Mouse (Mus musculus) limb, embryonic 12.5 days (tissue): ENCODE results near the gene Nos1ap. TPM values are rescaled to one million over a fixed set of nuclear protein-coding genes. Genes with fewer than 3 reads are reported as not detected.

Source experiments
- ATAC-seq: fragments of 200-750 bp; cut with Nextera tagmentation; 2 replicates; pipeline ENCODE4 v1.8.0; 2017; ENCODE audit warnings: low read depth, moderate TSS enrichment; ENCODE audit not compliant: insufficient number of reproducible peaks, insufficient read depth, low FRiP score, low TSS enrichment
- H3K27ac ChIP-seq: fragments of 300-500 bp; sonication (generic); 2 replicates; pipeline ENCODE4 v1.5.1; 2016; ENCODE audit warnings: mild to moderate bottlenecking, moderate library complexity
- H3K27me3 ChIP-seq: fragments of 300-500 bp; sonication (generic); 2 replicates; pipeline ENCODE4 v1.6.1; 2016; ENCODE audit warnings: mild to moderate bottlenecking, moderate library complexity
- H3K36me3 ChIP-seq: fragments of 300-500 bp; sonication (generic); 2 replicates; pipeline ENCODE4 v1.6.1; 2016; ENCODE audit warnings: mild to moderate bottlenecking, moderate library complexity
- H3K4me1 ChIP-seq: fragments of 300-500 bp; sonication (generic); replicated peaks from 2 replicates; pipeline ENCODE4 v1.6.1; 2016
- H3K4me2 ChIP-seq: fragments of 300-500 bp; sonication (generic); 2 replicates; pipeline ENCODE4 v1.6.1; 2016; ENCODE audit warnings: mild to moderate bottlenecking, moderate library complexity
- H3K4me3 ChIP-seq: fragments of 300-500 bp; sonication (generic); replicated peaks from 2 replicates; pipeline ENCODE4 v1.5.1; 2016; ENCODE audit warnings: mild to moderate bottlenecking
- H3K9ac ChIP-seq: fragments of 300-500 bp; sonication (generic); replicated peaks from 2 replicates; pipeline ENCODE4 v1.6.1; 2016; ENCODE audit warnings: mild to moderate bottlenecking, moderate library complexity
- H3K9me3 ChIP-seq: fragments of 300-500 bp; sonication (generic); 2 replicates; pipeline ENCODE4 v1.6.1; 2016; ENCODE audit warnings: mild to moderate bottlenecking, moderate library complexity
- WGBS: fragments of 180-500 bp; shearing (Covaris S2); methylation state at CpG from one replicate; pipeline ENCODE4 v1.1.7; 2016; 5-methylcytosine and 5-hydroxymethylcytosine counted together
- polyA plus RNA-seq: library from polyadenylated mRNA; unstranded; fragments of >200 nt; fragmentation: Nextera tagmentation; extraction: Ambion mirVana; gene quantifications from 2 replicates; pipeline ENCODE4 v1.2.1, GENCODE M21; 2016

Nos1ap gene
- polyA plus RNA-seq, 1 experiment from 2014 or later = 9.1 TPM

- no peak for ATAC-seq
- no peaks in the 10 kb centered on the region for H3K4me1 ChIP-seq
- no peaks in the 10 kb centered on the region for H3K36me3 ChIP-seq
- 0 out of 2 replicates have a peak, but pooled peaks cover 4% of the 10 kb centered on the region for H3K9me3 ChIP-seq
- no peak overlapping the region for H3K4me3 ChIP-seq
- no peak overlapping the region for H3K4me2 ChIP-seq
- H3K9ac ChIP-seq = no peak overlapping the region
- H3K27me3 ChIP-seq = no peaks in the 10 kb centered on the region
- WGBS = 87% methylated on average over 14 of the region's 14 CpGs
- no peak overlapping the region for H3K27ac ChIP-seq
Measured at GRCm38 (mm10) chr1:170455910-170456700, 133.6 kb downstream of the Nos1ap start.

- Histone ChIP-seq H3K4me2 (no peak overlapping the region), H3K9ac (no peak overlapping the region), H3K4me3 (no peak overlapping the region), H3K4me1 (no peaks in the 10 kb centered on the region; the same call in 1 of the 2 replicates), H3K36me3 (no peaks in the 10 kb centered on the region), H3K27me3 (no peaks in the 10 kb centered on the region), H3K9me3 (0 out of 2 replicates have a peak, but pooled peaks cover 4% of the 10 kb centered on the region), H3K27ac (no peak overlapping the region)
- ATAC-seq = no peak
- WGBS = 93% methylated on average over 3 of the region's 3 CpGs
Measured at GRCm38 (mm10) chr1:170455387-170455786, 134.3 kb downstream of the Nos1ap start.

GRCm38 (mm10) chr1:170453455-170453854 lies 136.2 kb downstream of the Nos1ap start:
- Histone ChIP-seq H3K4me1 (peaks cover 14% of the 10 kb centered on the region), H3K9me3 (0 out of 2 replicates have a peak, but pooled peaks cover 4% of the 10 kb centered on the region), H3K4me3 (no peak overlapping the region), H3K27me3 (no peaks in the 10 kb centered on the region), H3K9ac (no peak overlapping the region), H3K4me2 (no peak overlapping the region), H3K27ac (no peak overlapping the region), H3K36me3 (no peaks in the 10 kb centered on the region)
- WGBS = 59% methylated on average over 3 of the region's 3 CpGs
- no peak for ATAC-seq

DNA sequence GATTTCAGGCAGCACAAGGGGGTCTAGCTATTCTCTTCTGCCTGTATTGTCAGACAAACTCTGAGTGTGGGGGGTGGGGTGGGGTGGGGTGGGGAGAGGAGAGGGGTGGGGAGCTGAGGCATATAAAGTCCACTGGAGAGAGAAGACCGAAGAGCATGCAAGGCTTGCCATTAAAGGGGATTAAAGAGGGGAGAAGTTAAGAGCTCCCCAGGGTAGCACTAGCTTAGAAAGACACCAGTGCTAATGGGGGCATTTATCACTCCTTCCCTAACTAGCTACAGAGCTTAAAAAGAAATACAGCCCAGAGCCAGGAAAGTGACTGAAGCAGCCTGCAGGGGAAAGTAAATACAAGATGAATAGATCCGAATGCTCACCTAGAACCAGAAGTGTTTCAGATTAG lies 141.4 kb downstream of the Nos1ap start:
- H3K27ac ChIP-seq = no peak overlapping the region
- no peak overlapping the region for H3K4me2 ChIP-seq
- no peaks in the 10 kb centered on the region for H3K36me3 ChIP-seq
- peaks cover 30% of the 10 kb centered on the region for H3K4me1 ChIP-seq
- 14% methylated on average over 2 of the region's 2 CpGs for WGBS
- ATAC-seq = no peak
- H3K9ac ChIP-seq = no peak overlapping the region
- no peaks in the 10 kb centered on the region for H3K9me3 ChIP-seq
- 0 out of 2 replicates have a peak, but pooled peaks cover 3% of the 10 kb centered on the region for H3K27me3 ChIP-seq
- no peak overlapping the region for H3K4me3 ChIP-seq

DNA sequence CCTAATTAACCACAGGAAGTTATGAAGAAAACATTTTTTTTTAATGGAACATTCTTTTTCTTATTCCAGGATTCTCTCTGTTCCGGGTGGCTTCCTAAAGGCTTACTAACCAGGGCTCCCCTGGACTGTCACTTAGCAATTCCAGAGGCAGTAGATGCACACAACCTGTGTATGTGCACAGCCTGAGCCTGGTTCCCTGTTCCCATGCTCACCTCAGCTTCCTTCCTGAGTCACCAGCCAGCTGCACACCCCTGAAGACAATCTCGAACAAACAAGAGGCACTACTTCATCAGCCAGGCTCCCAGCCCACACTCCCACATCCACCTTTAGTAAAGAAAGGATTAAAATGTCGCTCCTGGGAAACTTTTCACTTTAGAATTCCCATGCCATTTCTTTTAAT lies 144.2 kb downstream of the Nos1ap start:
- Histone ChIP-seq H3K4me3 (no peak overlapping the region), H3K9me3 (no peaks in the 10 kb centered on the region), H3K4me2 (no peak overlapping the region), H3K9ac (no peak overlapping the region), H3K27me3 (0 out of 2 replicates have a peak, but pooled peaks cover 3% of the 10 kb centered on the region), H3K4me1 (peaks cover 30% of the 10 kb centered on the region), H3K27ac (no peak overlapping the region), H3K36me3 (no peaks in the 10 kb centered on the region)
- no peak for ATAC-seq
- WGBS = 64% methylated on average over 3 of the region's 3 CpGs

DNA sequence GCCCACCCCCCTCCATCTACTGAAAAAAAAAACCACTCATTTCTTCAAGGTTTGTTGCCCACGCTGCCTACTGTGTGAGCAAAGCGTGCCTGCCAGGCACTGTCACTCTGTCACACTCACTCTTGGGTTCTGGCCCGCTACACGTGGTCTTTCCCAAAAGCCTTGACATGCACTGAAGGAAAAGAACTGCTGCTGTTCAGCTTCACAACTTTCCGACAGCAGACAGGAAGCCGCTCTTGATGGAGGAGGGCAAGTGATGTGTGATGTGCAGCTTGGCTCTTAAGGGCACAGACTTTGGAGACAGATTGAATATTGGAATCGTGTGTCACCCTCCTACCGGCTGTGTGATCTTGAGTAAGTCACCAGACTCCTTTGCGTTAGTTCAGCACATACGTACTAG lies 149.3 kb downstream of the Nos1ap start:
- WGBS = 81% methylated on average over 10 of the region's 10 CpGs
- Histone ChIP-seq H3K4me1 (peaks cover 14% of the 10 kb centered on the region), H3K4me2 (no peak overlapping the region), H3K4me3 (no peak overlapping the region), H3K9ac (no peak overlapping the region), H3K36me3 (no peaks in the 10 kb centered on the region), H3K27ac (no peak overlapping the region), H3K27me3 (no peaks in the 10 kb centered on the region), H3K9me3 (no peaks in the 10 kb centered on the region)
- ATAC-seq = no peak

DNA sequence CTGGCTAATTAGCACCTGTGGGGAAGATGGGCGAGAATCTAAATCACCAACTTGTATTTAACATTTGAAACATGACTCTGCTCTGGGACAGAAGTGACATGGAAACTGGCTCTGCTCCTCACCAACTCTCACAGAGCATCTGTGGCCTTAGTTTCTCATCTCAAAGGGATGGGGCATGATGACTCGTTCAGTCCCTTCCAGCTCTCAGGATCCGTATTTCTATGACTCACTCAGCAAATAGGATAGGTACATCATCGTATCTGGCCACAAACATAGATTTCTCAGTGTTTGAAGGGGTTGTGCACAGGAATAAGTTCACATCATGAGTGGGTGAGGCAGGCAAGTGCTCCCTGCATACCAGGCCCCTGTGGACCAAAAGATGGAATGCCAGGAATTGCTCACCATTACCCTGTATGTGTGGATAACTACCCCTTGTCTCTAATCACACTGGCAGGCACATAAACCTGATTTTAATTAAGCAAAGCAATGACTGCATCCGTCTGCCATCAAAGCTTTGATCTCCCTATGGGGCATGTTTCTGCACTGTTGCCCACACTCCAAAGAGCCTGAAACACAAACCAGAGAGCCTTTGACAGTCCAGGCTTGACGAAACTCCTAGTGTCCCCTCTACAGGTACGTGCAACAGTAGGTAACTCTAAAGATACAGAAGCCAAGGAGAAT lies 151.1 kb downstream of the Nos1ap start:
- no peak overlapping the region for H3K4me2 ChIP-seq
- WGBS = 29% methylated on average over 7 of the region's 7 CpGs
- no peaks in the 10 kb centered on the region for H3K36me3 ChIP-seq
- no peak overlapping the region for H3K27ac ChIP-seq
- H3K9ac ChIP-seq = no peak overlapping the region
- no peak overlapping the region for H3K4me3 ChIP-seq
- H3K9me3 ChIP-seq = no peaks in the 10 kb centered on the region
- ATAC-seq = no peak
- peaks cover 14% of the 10 kb centered on the region for H3K4me1 ChIP-seq
- no peaks in the 10 kb centered on the region for H3K27me3 ChIP-seq

GRCm38 (mm10) chr1:170434146-170434545 lies 155.5 kb downstream of the Nos1ap start:
- no peak overlapping the region for H3K9ac ChIP-seq
- 65% methylated on average over 4 of the region's 4 CpGs for WGBS
- no peaks in the 10 kb centered on the region for H3K9me3 ChIP-seq
- H3K27ac ChIP-seq = no peak overlapping the region
- H3K4me3 ChIP-seq = no peak overlapping the region
- no peak for ATAC-seq
- H3K4me1 ChIP-seq = peaks cover 28% of the 10 kb centered on the region
- no peak overlapping the region for H3K4me2 ChIP-seq
- H3K27me3 ChIP-seq = no peaks in the 10 kb centered on the region; the same call in 1 of the 2 replicates
- no peaks in the 10 kb centered on the region for H3K36me3 ChIP-seq

- H3K27me3 ChIP-seq = no peaks in the 10 kb centered on the region; the same call in 1 of the 2 replicates
- no peak for ATAC-seq
- no peak overlapping the region for H3K9ac ChIP-seq
- no peak overlapping the region for H3K4me3 ChIP-seq
- H3K9me3 ChIP-seq = no peaks in the 10 kb centered on the region
- H3K4me2 ChIP-seq = no peak overlapping the region
- H3K36me3 ChIP-seq = no peaks in the 10 kb centered on the region
- H3K4me1 ChIP-seq = peaks cover 24% of the 10 kb centered on the region
- no peak overlapping the region for H3K27ac ChIP-seq
Measured at GRCm38 (mm10) chr1:170433661-170434060, 156.0 kb downstream of the Nos1ap start.

DNA sequence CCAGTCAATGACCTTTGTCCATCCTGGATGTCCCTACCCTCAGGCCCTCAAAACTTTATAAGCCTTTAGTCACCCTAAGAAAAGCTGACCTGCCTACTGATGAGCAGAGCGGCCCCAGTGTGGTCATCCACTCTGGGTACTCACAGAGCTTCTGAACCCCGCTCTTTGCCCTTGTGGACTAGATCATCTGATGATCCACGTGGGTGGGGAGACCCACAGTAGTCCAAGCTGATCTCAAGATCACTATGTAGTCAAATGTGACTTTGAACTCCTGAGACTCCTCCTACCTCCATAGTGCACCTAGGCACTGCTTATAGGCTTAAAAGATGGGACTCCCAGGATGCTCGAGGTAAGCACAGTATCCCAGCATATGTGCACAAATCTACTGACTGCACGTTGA lies 157.4 kb downstream of the Nos1ap start:
- peaks cover 25% of the 10 kb centered on the region for H3K4me1 ChIP-seq
- no peaks in the 10 kb centered on the region for H3K36me3 ChIP-seq
- 83% methylated on average over 5 of the region's 5 CpGs for WGBS
- H3K27me3 ChIP-seq = no peaks in the 10 kb centered on the region; the same call in 1 of the 2 replicates
- no peak overlapping the region for H3K9ac ChIP-seq
- no peak overlapping the region for H3K27ac ChIP-seq
- no peak for ATAC-seq
- H3K4me2 ChIP-seq = no peak overlapping the region
- H3K4me3 ChIP-seq = no peak overlapping the region
- no peaks in the 10 kb centered on the region for H3K9me3 ChIP-seq

GRCm38 (mm10) chr1:170431312-170431711 lies 158.3 kb downstream of the Nos1ap start:
- WGBS = 43% methylated on average over 5 of the region's 5 CpGs
- Histone ChIP-seq H3K36me3 (no peaks in the 10 kb centered on the region), H3K4me2 (no peak overlapping the region), H3K9me3 (no peaks in the 10 kb centered on the region), H3K27ac (no peak overlapping the region), H3K9ac (no peak overlapping the region), H3K4me1 (peaks cover 24% of the 10 kb centered on the region), H3K27me3 (no peaks in the 10 kb centered on the region; the same call in 1 of the 2 replicates), H3K4me3 (no peak overlapping the region)
- ATAC-seq = no peak
